Mouse (Mus musculus): ENCODE results near the gene Tm7sf3.

The Tm7sf3 gene

GRCm38 (mm10) chr6:146642276-146643183, at the start of gene Tm7sf3, which contains the start of gene Med21:
Gene Tm7sf3 (minus strand): TSS chr6:146642824.
Gene Med21 (plus strand): TSS chr6:146642547.
- peak; percentile 97 for DNase-seq (ENCODE audit: low read depth)

GRCm38 (mm10) chr6:146688861-146689260, 46.2 kb upstream of the Tm7sf3 start:
- DNase-seq (ENCODE audit: low read depth), result no peak

GRCm38 (mm10) chr6:146688010-146688409, 45.4 kb upstream of the Tm7sf3 start:
- no peak for DNase-seq (ENCODE audit: low read depth)

DNA sequence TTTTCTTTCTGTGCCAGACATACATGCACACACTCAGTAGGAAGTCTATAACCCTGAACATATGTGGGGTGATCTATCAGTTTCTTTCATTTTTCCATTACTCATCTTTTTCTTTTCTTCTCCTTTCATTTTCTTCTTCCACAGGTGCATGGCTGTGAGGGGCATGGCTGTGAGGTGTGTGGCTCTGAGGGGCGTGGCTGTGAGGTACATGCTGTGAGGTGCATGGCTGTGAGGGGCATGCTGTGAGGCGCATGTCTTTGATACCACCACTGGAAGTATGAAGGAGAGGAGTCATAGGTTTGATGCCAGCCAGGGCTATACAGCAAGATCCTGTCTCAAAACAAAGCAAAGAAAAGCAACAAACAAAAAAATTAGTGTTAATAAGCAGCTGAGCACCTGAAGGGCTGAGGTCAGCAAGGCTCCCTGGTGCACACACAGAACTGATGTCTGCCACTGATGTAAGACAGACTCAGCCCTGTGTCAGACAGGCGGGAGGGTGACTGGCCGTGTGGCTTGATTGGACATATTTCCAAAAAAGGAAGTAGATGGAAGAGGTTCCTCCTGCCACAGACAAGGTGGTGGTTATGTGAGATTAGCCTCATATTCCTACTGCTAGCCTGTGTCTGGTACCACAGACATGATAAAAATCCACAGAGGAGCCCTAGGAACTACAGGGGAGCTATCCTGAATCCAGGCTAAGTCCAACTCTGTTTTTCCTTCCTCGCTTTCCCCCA, 44.0 kb upstream of the Tm7sf3 start:
- DNase-seq (ENCODE audit: low read depth), result no peak

DNA sequence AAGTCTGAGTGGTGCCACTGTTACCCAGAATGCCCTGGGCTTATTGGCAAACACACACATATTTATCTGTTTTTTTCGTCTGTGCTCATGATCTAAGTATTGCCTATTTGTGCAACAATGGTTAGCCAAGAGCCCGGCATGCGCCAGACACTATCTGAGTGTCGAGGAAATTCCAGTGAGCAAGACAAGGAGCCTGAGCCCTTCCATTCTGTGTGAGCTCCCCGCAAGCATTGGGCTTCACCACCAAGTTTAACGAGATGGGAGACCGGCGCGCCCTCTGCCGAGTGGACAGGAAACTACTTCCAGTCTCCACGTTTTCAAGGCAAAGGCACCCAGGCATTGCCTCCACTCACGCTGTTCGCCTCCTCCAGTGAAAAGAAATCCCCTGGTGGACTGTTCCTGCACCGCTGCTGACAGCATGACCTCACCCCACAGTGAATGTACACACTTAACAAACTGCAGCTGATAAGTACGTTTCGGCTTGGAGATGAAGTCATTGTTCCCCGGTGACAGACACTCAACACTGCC, 43.2 kb upstream of the Tm7sf3 start:
- peak; percentile 32 for DNase-seq (ENCODE audit: low read depth)

DNA sequence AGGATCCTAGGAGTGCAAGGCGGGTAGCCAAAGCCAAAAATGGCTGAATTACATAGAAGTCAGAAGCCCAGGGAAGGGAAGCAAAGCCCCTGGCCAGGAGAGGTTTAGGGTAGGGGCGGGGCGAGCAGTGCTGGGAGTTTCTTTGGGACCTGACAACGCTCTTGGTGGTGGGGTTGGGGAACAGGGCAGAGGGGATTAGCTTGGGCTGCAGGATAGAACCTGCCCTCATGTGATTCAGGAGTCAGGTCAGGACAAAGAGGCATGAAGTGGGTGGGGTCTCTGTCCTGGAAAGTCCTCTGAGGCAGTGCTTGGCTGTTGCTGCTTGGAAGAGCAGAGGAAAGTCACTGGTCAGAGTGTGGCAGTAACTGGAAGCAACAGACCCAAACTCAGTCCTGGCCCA, 41.3 kb upstream of the Tm7sf3 start:
- no peak for DNase-seq (ENCODE audit: low read depth)

DNA sequence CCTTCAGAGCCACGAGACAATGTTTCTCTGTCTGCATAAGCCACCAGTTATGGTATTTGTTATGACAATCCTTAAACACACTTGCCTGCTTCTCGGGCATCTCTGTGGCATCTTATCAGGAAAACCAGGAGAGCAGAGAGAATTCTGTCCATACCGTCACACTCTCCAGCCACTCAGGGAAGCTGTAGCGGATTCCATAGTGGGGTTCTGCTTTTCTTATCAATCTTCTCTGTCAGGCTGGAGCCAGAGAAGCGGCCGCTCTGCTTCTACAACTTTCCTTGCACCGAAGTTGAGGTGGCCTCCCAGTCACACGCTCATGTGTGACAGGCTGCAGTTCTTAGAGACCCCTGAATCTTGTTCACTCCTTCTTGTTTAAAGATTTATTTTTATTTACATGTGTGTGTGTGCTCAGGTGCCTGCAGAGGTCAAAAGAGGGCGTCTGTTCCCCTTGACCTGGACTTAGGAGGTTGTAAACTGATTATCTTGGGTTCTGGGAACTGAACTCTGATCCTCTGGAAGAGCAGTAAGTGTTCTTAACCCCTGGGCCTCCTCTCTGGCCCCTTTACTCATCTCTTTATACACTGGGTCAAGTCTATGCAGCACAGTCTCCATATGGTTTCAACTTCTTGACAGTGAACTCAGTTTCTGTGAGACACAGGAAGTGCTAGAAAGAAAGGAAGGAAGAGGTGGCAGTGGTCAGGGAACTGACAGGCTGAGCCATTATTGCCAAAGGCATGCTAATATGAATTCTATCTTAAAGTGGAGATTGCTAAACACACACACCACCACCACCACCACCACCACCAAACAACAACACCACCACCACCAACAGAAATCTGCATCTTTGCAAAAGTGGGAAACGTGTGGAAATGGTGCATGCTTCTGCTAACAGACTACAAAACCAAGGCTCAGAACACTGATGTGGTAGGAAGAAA, 35.8 kb upstream of the Tm7sf3 start:
- DNase-seq (ENCODE audit: low read depth), result no peak

DNA sequence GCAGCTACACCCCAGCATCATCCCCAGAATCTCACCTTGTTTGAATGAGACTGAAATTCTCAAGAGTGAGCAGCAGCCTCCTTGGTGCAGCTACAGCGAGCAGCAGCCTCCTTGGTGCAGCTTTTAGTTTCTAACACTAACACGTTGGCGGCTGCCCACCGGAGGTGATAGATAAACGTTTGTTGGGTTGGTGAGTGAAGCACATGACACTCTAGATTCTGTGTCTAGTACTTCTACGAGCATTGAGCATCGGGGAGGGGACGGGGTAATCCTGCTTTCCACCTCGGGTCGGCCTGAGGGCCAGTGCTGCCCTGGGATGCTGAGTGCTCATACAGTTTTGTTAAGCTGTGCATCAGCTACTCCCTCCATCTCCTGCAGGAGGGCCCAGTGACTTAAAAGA, 34.3 kb upstream of the Tm7sf3 start:
- no peak for DNase-seq (ENCODE audit: low read depth)

- no peak for DNase-seq (ENCODE audit: low read depth)
Measured at GRCm38 (mm10) chr6:146674881-146675536, 32.4 kb upstream of the Tm7sf3 start.

DNA sequence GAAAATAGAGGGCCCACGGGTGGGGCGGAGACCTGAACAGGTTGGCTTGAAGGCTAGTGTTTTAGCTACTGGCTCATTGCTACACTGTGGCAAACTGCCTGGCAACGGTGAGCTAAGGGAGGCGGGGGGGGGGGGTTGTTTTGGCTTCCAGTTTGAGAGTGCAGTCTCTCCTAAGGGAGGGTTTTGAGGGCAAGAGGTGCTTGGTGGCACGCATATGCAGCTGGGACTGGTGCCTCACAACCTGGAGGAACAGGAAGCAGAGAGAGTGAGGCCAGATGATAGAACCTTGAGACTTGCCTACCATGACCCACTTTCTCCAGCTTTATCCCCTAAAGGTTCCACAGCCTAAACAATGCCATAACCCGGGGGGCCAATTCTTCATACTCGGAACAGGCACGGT, 31.8 kb upstream of the Tm7sf3 start:
- DNase-seq (ENCODE audit: low read depth), result no peak

GRCm38 (mm10) chr6:146673696-146674095, 31.1 kb upstream of the Tm7sf3 start:
- DNase-seq (ENCODE audit: low read depth), result no peak

GRCm38 (mm10) chr6:146672106-146672505, 29.5 kb upstream of the Tm7sf3 start:
- DNase-seq (ENCODE audit: low read depth), result no peak

DNA sequence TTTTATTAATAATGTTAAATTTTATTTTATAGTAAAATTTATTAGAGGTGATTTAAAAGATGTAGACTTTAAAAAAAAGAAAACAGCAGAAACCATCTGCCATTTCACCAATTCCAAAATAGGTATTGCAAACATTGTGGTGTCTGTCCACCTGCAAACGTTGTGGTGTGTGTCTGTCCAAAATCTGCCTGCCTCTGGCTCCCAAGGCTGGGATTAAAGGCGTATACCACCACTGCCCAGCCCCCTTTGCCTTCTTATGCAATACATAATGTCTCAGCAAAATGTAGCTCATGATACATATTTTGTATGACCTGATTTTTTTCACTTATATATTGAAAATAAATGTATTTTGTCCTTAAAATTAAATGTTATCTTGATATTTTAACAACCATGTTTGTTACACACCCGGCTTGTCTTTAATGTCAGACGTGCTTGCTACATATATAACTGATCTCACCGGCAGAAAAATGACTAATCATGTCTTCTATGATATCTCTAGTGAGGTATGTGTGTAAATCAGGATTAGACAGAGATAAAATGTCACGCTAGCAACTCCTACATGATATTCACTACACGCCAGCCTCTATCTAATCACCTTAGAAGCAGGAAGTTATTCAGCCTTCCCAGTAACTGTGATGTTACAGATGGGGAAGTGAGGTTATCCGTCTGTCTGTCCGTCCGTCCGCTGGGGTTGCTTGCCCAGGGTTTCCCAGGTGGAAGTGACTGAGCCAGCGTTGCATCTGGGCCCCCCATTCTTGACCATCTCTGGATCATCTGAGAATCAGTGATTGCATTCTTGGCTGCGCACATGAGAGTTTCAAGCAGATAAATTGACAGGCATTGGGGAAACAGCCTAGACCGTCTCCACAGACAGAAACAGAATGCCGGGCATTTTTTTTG, 28.6 kb upstream of the Tm7sf3 start:
- DNase-seq (ENCODE audit: low read depth), result no peak

DNA sequence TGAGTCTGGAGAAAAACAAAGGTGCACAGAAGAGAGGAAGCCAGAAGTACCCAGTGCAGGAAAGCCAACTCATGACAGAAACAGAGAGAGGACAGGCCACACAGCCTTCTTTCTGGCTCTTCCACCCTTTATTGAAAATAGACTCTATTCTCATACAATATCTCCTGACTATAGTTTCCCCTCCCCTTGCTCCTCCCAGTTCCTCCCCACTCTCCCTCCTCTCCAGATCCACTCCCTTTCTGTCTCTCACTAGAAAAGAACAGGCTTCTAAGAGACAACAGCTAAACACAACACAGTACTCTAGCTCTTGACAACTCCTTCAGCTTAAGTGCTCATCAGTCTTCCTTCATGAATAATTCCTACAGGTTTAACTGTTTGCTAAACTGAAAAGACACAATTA, 26.0 kb upstream of the Tm7sf3 start:
- DNase-seq (ENCODE audit: low read depth), result no peak

DNA sequence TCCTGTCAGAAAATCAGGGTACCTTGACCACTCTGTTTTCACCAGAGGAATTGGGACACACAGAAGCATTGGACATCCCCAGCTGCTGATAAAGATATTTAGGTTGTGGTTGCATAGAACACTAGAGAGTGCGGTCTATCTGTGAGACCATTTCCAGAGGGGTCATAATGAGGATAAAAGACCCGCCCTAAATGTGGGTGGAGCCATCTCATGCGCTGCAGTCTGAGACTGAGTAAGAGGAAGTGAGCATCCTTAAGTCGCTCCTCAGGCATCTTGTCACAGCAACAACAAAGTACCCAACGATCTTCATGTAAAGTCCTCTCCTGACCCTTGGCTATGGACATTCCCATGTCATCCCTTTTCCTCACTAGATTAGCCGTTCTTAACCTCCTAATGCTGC, 24.2 kb upstream of the Tm7sf3 start:
- no peak for DNase-seq (ENCODE audit: low read depth)

GRCm38 (mm10) chr6:146665408-146665807, 22.8 kb upstream of the Tm7sf3 start:
- no peak for DNase-seq (ENCODE audit: low read depth)

DNA sequence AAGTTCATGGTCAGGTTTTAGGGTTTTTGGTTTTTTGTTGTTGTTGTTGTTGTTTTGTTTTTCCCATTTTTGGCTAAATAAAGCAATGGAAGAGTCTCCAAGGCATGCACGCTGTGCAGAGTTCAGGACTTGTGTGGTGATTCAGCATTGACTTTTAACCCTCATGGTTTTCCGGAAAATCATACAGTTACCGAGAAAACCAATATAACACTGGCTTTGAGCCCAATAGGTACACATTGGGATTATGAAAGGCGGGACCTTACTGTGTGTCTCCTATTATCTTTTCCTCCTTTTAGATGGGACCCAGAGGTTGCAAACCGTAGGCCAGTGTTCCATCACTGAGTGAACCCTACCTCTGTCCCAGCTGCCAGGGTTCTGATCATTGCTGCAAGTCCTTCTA, 22.3 kb upstream of the Tm7sf3 start:
- DNase-seq (ENCODE audit: low read depth), result no peak

DNA sequence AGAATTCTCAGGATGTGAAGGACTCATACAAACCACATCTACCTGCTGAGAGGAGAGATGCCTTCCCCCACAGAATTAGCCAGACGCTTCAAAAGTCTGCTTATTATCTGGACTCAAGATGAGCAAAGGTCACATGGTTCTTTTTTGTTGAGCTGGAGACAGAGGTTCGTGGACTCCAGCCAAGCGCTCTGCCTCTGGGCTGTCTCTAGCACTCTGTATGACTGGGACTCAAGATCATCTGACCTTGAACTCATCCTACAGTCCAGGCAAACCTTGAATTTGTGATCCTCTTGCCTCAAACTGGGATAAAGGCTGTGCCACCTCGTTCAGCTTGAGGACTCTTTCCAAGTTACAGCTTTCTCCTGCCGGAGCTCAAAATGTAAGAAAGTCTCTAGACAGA, 21.5 kb upstream of the Tm7sf3 start:
- DNase-seq (ENCODE audit: low read depth), result no peak

DNA sequence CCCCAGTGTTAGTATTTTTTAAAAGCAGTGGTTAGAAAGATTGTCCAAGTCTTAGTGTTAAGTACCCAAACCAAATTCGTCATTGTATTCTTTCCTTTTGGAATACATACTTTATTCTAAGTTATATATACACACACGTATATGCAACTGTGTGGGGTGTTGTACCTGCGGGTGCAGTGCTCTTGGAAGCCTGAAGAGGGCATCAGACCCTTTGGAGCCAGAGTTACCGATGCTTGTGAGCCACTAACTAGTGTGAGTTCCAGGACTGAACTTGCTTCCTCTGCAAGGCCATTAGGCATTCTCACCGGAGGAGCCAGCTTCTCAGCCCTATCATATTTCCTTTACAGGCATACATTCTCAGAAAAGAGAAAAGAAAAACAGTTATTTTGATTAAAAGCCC, 20.1 kb upstream of the Tm7sf3 start:
- no peak for DNase-seq (ENCODE audit: low read depth)

DNA sequence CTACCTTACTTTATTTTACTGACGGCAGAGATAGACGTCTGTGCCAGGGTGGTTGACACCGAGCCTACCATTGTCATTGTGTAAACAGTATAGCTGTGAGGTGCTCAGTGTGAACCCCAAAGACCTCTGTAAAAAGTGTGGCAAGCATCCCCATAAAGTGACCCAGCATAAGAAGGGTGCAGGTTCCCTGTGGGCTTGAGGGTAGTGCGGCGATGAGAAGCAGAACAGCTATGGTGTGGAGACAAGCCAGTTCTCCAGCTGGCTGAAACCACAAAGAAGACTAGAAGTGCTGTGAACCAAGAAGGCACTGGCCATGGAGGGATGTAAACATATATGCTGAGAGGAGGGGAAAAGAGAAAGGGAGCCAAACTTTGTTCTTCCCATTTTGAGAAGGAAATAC, 19.0 kb upstream of the Tm7sf3 start:
- DNase-seq (ENCODE audit: low read depth), result no peak
